Mouse (Mus musculus) spleen, adult 2 months (tissue): ENCODE data around the gene Slc4a1.

ENCODE experiments used
- CTCF ChIP-seq: fragments of 200-500 bp; IDR thresholded peaks from 2 replicates; pipeline ENCODE4 v1.5.1; 2011; ENCODE audit warnings: mild to moderate bottlenecking, inconsistent platforms; ENCODE audit not compliant: insufficient read depth, insufficient read length, insufficient replicate concordance; ENCODE audit errors: extremely low read depth
- POLR2A ChIP-seq: fragments of 200-500 bp; IDR thresholded peaks from 2 replicates; pipeline ENCODE4 v1.6.1; 2011; ENCODE audit warnings: low read depth, low read length, inconsistent platforms

GRCm38 (mm10) chr11:102374108-102374725 is 8.2 kb upstream of the Slc4a1 start:
- TF ChIP-seq CTCF (no peak), POLR2A (no peak)
